Mouse (Mus musculus) cerebellum, adult 8-10 months (tissue): ENCODE results near the gene Tmem135.
"Not testable (repeated sequence)": the region's sequence is repeated elsewhere in the genome, so short reads cannot be mapped to it uniquely, and the experiment has no call there.

ENCODE experiments used
- DNase-seq: peaks from one replicate; pipeline ENCODE4 v3.0.0; 2022

The Tmem135 gene

DNA sequence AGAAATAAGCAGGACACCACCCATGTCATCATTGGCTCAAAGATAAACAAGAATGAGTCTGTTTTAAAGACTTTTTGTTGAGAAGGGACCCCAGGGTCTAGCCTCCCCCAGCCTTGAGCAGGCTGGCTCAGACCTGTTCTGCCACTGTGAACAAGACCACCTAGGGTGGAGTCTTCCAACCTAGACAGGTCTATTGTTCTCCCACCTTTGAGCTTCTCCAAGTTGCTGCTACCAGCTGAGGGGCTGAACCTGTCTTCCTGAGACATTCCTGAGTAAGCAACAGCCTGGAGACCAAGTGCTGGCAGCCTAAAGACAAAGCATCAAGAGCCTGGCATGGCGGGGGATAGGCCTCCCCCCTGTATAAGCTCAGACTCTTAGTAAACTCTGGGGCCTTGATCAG lies 86.9 kb downstream of the Tmem135 start:
- not testable (repeated sequence) for DNase-seq

DNA sequence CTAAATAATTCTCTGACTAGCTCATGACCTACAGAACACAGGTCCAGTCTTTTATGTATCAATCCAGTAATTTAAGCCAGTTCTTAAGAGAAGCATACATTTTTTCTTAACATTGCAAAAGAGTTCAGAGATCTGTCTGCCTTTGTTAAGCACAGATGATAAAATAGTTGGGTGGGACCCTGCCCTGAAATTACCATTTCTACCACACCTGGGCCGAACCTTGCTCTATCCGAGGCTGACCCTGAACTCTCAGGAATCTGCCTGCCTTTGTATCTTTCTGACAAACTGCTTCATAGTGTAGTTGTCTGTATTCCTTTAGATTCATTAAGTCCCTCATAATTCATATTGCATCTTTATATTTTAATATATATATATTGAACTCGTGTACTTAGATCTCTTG lies 87.9 kb downstream of the Tmem135 start:
- DNase-seq = no peak

DNA sequence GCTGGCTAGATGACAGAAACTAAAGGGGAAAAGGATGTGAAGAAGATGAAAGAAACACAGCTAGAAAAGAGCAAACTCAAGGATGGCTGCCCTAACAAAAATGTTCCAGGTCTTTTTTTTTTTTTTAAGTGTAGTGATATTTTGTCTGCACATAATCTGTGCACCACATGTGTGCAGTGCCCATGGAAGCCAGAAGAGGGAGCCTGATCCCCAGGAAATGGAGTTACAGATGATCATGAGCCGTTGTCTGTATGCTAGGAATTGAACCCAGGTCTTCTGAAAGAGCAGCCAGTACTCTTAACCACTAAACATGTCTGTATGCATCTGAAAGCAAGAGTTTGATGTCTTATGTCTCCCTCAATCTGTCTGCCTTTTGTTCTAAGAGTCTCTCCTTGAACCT lies 92.5 kb downstream of the Tmem135 start:
- DNase-seq = no peak

DNA sequence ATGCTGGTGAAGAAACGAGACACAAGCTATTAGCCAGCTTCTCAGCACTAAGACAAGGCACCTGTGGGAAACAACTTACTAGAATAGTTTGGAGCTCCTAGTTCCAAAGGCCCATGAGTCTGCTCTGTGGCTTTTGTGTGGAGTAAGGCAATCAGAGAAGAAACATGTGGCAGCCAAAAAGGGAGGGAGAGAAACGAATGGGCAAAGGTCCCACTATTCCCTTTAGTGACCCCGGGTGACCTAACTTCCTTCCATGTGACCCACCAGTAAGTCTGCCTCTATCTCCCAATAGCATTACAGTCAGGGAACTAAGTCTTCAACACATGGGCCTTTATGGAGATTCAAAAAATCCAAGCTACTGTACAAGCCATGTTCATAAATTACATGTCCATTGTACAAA lies 95.1 kb downstream of the Tmem135 start:
- DNase-seq = no peak

DNA sequence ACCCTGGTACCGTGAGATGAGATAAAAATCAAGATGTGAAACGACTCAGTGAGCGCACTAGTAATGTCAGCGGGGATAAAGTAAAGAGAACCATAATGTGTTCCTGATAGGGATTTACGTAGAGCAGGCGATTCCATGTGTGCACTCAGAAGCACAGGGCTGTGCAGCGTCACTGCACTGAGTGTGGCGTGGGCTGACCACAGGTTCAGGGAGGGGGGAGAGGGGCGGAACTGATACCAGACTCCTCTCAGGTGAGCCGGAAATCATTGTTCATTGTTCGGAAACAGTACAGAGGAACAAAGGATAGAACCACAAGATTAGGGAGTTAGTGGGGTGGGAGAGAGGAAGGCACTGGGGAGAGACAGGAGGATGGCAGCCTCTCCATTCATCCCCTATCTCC lies 95.8 kb downstream of the Tmem135 start:
- no peak for DNase-seq

DNA sequence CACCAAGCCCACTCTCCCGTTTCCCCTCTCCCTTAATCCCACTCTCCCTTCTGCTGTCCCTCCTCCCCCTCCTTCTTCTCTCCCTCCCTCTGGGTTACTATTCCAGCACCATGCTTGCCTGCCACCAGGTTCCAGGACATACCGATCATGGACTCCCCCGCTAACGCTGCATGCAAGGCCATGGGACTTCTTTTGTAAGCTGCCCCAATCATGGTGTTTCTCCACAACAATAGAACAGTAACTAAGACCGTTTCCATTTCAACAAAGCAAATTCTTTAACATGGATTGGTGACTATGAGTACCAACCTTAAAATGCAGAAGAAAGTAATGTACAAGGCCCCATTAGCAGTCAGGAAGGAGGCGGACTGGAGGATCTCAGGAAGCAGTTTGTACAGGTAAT lies 97.2 kb downstream of the Tmem135 start:
- DNase-seq = no peak

- no peak for DNase-seq
These were observed 99.1 kb downstream of the Tmem135 start for GRCm38 (mm10) chr7:89304958-89305357.

DNA sequence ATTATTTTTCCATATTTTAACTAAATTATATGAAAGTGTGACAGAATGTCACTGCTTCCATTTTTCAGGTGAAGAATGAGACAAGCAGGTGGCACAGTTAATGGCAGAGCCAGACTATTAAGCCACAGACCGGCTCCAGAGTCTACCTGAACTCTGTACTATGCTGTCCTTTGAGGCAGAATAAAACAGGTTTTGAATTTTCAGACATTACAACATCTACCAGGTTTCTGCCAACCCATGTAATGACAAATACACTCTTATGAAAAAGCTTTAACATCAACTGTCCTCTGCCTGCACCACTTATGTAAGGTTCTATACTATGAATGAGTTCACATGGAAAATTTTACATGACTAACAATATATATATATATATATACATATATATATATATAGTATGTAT lies 100.3 kb downstream of the Tmem135 start:
- no peak for DNase-seq

DNA sequence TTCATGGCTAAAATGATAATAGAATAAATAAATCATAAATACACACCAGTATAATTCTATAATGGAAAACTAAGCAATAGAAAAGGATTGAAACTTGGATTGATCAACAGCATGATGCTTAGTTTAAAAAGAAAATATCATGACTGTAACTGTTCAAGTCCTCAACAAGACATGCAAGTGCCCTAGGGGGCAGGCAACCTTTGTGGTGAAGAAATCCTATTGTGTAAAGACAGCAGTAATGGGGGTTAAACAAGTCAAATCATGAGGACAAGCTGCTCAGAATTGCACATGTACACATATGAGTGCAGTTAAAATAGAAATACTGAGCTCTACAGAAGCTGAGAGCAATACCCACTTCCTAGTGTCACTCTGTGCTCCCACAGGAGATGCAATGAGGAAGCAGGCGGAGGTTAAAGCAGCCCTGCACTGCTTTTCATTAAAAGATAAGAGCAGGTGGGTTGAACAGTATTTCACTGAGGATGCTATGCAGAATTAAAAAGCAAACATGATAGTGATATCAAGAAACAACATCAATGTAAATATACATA lies 105.0 kb downstream of the Tmem135 start:
- no peak for DNase-seq

- DNase-seq = no peak
These were observed 107.1 kb downstream of the Tmem135 start for GRCm38 (mm10) chr7:89296941-89297340.

DNA sequence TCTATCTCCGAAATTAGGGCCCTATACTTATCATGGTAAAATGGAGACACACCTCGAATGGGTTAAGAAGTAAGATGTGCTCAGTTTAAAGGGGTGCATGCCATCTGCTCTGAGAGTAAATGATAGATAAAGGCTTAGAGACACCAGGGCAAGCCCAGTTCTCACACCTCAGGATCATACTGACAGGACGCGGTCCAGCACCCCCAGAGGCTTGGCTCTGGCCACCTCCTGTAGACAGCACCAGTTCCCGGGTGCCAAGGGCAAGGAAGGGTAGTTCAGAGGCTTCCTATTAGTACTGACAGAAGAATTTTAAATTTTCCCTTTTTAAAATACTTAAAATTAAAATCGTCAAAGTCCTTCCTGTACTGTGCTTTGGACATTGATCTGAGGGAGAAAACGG lies 121.4 kb downstream of the Tmem135 start:
- DNase-seq = no peak

GRCm38 (mm10) chr7:89270438-89270837 lies 133.6 kb downstream of the Tmem135 start:
- DNase-seq = not testable (repeated sequence)

DNA sequence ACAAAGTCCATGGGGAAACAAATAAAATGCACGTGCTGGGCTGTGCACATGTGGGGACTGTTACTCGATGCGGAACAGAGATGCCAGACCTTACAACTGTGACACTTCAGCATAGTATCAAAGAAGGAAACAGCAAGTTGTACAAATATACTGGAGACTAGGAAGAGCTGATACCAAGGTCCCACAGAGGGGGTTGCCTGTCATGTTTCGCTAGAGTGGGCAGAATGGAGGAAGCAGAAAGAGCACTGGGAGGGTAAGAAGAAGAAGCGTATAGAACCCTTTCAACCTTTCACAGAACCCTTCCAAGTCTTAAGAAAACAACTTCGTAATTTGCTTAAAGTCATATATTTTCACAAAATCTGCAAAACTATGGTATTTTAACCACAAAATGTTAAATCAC lies 134.2 kb downstream of the Tmem135 start:
- DNase-seq = no peak

DNA sequence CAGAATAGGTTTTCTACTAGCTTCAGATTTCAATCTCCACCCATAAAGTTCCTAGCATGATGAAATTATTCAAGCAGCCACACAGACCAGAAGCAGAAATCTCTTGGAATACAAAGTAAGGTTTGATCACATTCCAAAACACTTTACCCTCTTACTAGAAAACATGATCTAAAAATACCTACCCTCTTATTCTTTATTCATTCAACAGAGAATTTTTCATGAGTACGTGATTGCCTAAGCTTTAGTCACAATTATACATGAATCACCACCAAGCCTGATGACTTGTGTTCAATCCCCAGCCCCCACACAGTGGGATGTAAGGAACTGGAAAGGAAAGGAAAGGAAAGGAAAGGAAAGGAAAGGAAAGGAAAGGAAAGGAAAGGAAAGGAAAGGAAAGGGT lies 136.5 kb downstream of the Tmem135 start:
- no peak for DNase-seq

- no peak for DNase-seq
These were observed 137.8 kb downstream of the Tmem135 start for GRCm38 (mm10) chr7:89266017-89266760.

GRCm38 (mm10) chr7:89260966-89261365 lies 143.1 kb downstream of the Tmem135 start:
- DNase-seq = no peak

DNA sequence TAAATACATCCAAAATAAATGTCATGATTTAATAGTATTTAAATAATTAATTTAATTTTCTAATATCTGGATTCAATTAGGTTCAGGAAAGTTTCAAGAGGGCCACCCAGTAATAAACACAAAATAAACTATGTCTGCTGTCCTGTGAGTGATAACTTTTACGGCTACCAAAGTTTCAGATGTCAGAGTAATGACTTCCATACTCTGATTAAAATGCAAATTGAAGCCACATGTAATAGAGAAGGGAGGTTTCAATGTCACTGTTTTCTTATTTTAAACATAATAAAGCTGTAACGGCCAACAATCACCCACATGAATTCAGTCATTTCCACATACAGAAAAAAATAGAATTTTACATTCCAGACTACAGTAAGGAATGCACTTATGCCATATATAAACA lies 145.2 kb downstream of the Tmem135 start:
- no peak for DNase-seq

DNA sequence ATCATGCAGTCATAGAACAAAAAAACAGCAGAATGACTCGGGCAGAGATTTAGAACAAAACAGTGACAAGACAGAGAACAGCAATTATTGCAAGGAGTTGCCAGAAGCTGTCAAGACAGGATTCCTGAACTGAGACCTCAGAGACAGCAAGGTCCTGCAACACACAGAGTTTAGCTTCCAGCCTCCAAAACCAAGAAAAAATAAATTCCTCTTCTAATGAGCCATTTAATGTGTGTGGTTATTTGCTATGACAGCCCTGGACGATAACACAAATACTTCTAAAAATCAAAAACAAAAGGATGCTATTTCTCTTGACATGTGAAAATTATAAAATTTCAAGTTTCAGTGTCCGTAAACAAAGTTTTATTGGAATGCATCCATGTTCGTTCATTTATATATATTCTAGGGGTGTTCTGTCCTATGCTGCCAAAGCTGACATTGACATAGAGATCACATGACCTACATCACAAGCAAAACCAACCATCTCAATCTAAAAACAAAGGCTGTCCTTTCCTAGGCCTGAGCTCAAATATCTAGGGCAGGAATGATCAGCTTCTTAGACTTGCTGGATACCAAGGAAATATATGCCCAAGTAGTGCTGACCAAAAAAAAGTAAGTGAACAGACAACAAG lies 146.0 kb downstream of the Tmem135 start:
- DNase-seq = no peak

DNA sequence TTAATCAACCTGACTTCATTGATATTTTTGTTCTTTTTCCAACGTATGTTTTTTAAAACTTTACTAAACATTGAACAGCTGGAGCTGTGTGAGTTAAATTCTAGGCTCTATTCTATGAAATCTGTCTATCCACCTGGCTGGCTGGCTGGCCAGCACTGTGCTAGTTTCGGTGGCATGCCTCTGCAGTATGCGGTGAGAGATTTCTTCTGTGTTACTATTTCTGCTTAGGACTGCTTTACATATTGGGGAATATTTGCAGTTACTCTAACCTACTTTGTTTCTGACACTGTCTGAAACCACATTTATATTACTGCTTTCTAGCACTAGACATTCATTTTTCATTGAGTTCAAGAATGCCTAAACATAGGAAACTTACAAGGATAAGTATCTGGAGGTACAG lies 150.2 kb downstream of the Tmem135 start:
- no peak for DNase-seq

DNA sequence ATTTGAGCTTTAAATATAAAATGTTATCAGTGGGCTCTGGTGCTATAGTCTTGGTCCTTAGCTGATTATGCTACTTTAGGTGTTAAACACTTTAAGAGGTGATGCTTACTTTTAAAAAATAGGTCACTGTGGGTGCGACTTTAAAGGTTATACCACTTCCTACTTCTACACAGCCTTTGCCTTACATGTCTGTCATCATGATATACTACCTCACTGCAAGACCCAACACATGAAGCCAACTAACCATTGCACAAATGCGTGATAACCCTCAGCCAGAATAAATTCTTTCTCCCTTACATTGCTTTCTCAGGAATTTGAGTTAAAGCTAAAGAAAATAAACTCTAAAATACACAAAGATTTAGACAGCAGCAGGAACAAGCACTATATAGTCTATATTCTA lies 150.7 kb downstream of the Tmem135 start:
- no peak for DNase-seq

DNA sequence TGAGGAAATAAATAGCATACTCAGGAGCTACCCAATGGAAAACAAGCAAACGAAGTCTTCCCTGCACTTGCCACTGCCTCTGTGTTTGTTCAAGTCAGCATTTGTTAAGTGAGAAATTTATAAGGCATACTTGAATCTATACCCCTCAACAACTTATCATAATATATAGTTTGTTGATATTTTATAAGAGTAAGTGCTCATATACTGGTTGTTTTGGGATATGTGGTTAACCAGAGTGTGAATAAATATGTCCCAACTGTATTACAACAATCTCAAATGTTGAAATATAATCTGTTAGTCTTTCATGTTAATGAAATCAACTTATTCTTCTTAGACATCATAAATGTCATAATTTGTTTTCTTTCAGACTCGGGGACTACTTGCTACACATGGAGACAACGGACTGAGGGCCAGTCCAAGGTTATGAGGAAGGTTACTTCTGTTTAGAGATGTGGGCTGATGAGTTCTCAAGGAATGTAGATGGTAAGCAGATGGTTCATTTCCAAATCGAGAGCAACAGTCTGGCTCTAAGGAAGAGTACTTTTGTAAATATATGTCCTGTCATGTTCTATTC lies 152.1 kb downstream of the Tmem135 start:
- no peak for DNase-seq

DNA sequence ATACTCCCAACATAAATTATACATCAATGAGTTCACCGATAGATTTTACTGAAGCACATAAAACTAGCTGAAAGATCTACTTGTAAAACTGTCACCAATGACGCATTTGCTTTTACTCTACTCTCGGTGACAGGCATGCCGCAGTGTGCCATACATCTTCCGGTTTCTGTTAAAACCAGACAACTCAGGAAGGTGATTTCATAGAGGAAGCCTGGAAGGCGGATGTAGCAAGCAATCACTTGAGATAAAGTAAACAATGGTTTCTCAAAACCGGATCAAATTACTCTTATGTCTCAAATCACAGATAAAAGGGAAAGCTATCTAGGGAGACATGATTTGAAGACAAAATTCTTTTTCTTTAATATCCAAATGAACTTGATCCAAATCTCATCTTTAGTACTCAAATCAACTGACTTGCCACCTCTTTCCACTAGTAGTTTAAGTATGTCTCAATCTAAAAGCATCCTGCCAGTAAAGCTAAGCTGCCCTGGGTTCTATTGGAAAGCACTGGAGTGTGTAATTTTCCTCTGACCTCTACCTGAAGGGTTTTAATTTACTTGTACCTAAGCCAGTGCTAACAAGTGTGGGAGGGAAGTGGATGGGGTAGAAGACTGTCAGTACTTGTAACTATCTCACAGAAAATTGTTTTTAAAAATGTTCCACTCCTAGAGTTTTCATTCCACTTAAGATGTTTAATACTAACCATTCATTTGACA lies 155.7 kb downstream of the Tmem135 start:
- DNase-seq = no peak

DNA sequence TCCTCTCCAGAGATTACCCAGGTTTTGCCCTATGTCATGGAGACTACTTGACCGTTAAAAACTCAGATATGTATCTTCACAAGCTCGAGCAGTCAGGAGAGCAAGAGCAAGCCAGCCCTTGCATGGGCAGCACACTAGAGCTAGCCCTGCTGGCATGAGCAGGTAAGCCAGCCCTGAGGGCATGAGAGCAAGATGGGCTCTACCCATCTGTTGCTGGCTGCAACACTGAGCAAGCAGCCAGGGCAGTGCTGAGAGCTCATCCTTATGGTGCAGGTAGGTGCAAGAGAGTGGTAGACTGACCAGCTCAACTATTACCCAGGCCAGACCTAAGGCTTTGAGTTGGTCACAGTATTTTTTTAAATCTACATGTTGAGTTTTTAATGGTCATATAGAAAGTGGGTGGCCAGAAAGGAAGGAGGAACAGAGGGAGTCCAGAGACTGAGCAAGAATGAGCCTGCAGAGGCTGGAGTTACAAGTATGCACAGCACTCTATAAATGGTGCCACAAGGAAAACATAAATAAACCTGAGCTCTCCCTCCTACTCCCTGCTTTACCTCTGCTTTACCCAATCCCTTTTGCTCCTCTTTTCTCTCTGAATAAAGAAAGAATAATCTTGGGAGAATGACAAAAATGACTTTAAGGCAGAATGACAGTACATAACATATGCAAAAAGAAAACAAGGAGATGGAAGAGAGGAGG lies 156.9 kb downstream of the Tmem135 start:
- DNase-seq = no peak
